Mouse (Mus musculus) MEL (cell line): ENCODE measurements around the gene Rab1a. TPM values are rescaled to one million over a fixed set of nuclear protein-coding genes. Genes with fewer than 3 reads are reported as not detected.

Experiments used
- DNase-seq: peaks from one replicate; pipeline ENCODE4 v3.0.0; 2011; ENCODE audit warnings: low read depth, low spot score
- H3K27ac ChIP-seq: 2 replicates; pipeline ENCODE4 v1.5.1; 2012; ENCODE audit warnings: low read depth, mild to moderate bottlenecking, control low read depth, low read length, moderate library complexity; ENCODE audit not compliant: control insufficient read depth
- H3K27me3 ChIP-seq, 2 experiments: fragments of 150-350 bp in 1 of 2; sonication (generic) in 1 of 2; 2 replicates each; pipeline ENCODE4 v1.6.1; 2012; ENCODE audit warnings: low read length in 2 of 2, mild to moderate bottlenecking in 2 of 2, improper control_type of control experiment in 1 of 2, moderate library complexity in 1 of 2; ENCODE audit not compliant: insufficient read depth in 2 of 2, control insufficient read depth in 1 of 2
- H3K36me3 ChIP-seq, 2 experiments: 2 replicates each; pipeline ENCODE4 v1.6.1; 2012 to 2014; ENCODE audit warnings: low read length in 2 of 2, improper control_type of control experiment in 1 of 2, inconsistent platforms in 1 of 2, mild to moderate bottlenecking in 1 of 2; ENCODE audit not compliant: insufficient read depth in 2 of 2, control insufficient read depth in 1 of 2
- H3K4me1 ChIP-seq, 2 experiments: fragments of 150-350 bp in 1 of 2; sonication (generic) in 1 of 2; 2 replicates each; pipeline ENCODE4 v1.6.1; 2012; ENCODE audit warnings: low read length in 2 of 2, improper control_type of control experiment in 1 of 2, mild to moderate bottlenecking in 1 of 2; ENCODE audit not compliant: insufficient read depth in 2 of 2, control insufficient read depth in 1 of 2
- H3K4me3 ChIP-seq, 2 experiments: fragments of 150-350 bp in 1 of 2; sonication (generic) in 1 of 2; 2 replicates each; pipeline ENCODE4 v1.5.1; 2012; ENCODE audit warnings: low read depth in 2 of 2, low read length in 2 of 2, mild to moderate bottlenecking in 2 of 2, moderate library complexity in 2 of 2, control low read depth in 1 of 2, improper control_type of control experiment in 1 of 2; ENCODE audit not compliant: control insufficient read depth in 1 of 2, insufficient read depth in 1 of 2
- H3K79me2 ChIP-seq: 2 replicates; pipeline ENCODE4 v1.6.1; 2012; ENCODE audit warnings: mild to moderate bottlenecking, low read length, moderate library complexity; ENCODE audit not compliant: control insufficient read depth, poor library complexity, insufficient read depth
- H3K9ac ChIP-seq: 2 replicates; pipeline ENCODE4 v1.6.1; 2012; ENCODE audit warnings: low read depth, mild to moderate bottlenecking, control low read depth, low read length, moderate library complexity; ENCODE audit not compliant: control insufficient read depth, poor library complexity, severe bottlenecking
- H3K9me3 ChIP-seq: fragments of 150-350 bp; sonication (generic); replicated peaks from 2 replicates; pipeline ENCODE4 v1.6.1; 2012; ENCODE audit warnings: mild to moderate bottlenecking, low read length, improper control_type of control experiment, moderate library complexity; ENCODE audit not compliant: insufficient read depth
- CHD1 ChIP-seq: IDR thresholded peaks from 2 replicates; pipeline ENCODE4 v1.6.1; 2012; ENCODE audit warnings: low read depth, mild to moderate bottlenecking, inconsistent platforms, low read length, improper control_type of control experiment
- CHD2 ChIP-seq: IDR thresholded peaks from 2 replicates; pipeline ENCODE4 v1.6.1; 2011; ENCODE audit warnings: low read length, improper control_type of control experiment
- E2F4 ChIP-seq: IDR thresholded peaks from 2 replicates; pipeline ENCODE4 v1.6.1; 2011; ENCODE audit warnings: low read depth, low read length, improper control_type of control experiment, borderline replicate concordance
- EP300 ChIP-seq, 2 experiments: IDR thresholded peaks; 2 replicates each; pipeline ENCODE4 v1.6.1; 2011; ENCODE audit warnings: improper control_type of control experiment in 2 of 2, low read length in 2 of 2, low read depth in 1 of 2, mild to moderate bottlenecking in 1 of 2
- ETS1 ChIP-seq: IDR thresholded peaks from 2 replicates; pipeline ENCODE4 v1.6.1; 2012; ENCODE audit warnings: low read depth, mild to moderate bottlenecking, inconsistent platforms, low read length, improper control_type of control experiment, moderate library complexity
- KAT2A ChIP-seq: conservative IDR thresholded peaks from 2 replicates; pipeline ENCODE4 v1.6.1; 2012; ENCODE audit warnings: low read depth, low read length, improper control_type of control experiment, inconsistent platforms
- MAX ChIP-seq: IDR thresholded peaks from 2 replicates; pipeline ENCODE4 v1.6.1; 2011; ENCODE audit warnings: low read length, improper control_type of control experiment
- MXI1 ChIP-seq: IDR thresholded peaks from 2 replicates; pipeline ENCODE4 v1.6.1; 2011; ENCODE audit warnings: mild to moderate bottlenecking, low read depth, low read length, improper control_type of control experiment
- MYC ChIP-seq: IDR thresholded peaks from 2 replicates; pipeline ENCODE4 v1.6.1; 2011; ENCODE audit warnings: low read depth, mild to moderate bottlenecking, low read length, improper control_type of control experiment, moderate library complexity
- NELFE ChIP-seq: IDR thresholded peaks from 2 replicates; pipeline ENCODE4 v1.6.1; 2011; ENCODE audit warnings: low read depth, low read length, improper control_type of control experiment
- POLR2A ChIP-seq, 2 experiments: IDR thresholded peaks; 2 replicates each; pipeline ENCODE4 v1.6.1; 2011 to 2012; ENCODE audit warnings: low read length in 2 of 2, mild to moderate bottlenecking in 2 of 2, control low read depth in 1 of 2, improper control_type of control experiment in 1 of 2, low read depth in 1 of 2, moderate library complexity in 1 of 2; ENCODE audit not compliant: control insufficient read depth in 1 of 2, insufficient read depth in 1 of 2, poor library complexity in 1 of 2
- TBP ChIP-seq: IDR thresholded peaks from 2 replicates; pipeline ENCODE4 v1.8.0; 2011; ENCODE audit warnings: low read depth, low read length, improper control_type of control experiment
- TCF12 ChIP-seq: IDR thresholded peaks from 2 replicates; pipeline ENCODE4 v1.6.1; 2014; ENCODE audit warnings: low read depth, mild to moderate bottlenecking, inconsistent platforms, low read length, improper control_type of control experiment, moderate library complexity
- USF1 ChIP-seq: IDR thresholded peaks from 2 replicates; pipeline ENCODE4 v1.6.1; 2014; ENCODE audit warnings: low read depth, mild to moderate bottlenecking, inconsistent platforms, low read length, improper control_type of control experiment, moderate library complexity
- ZMIZ1 ChIP-seq: IDR thresholded peaks from 2 replicates; pipeline ENCODE4 v1.6.1; 2012; ENCODE audit warnings: low read depth, mild to moderate bottlenecking, inconsistent platforms, low read length, improper control_type of control experiment, moderate library complexity
- polyA plus RNA-seq, 2 experiments: library from polyadenylated mRNA; stranded (reverse) in 1 of 2; unstranded in 1 of 2; fragments of >175 nt in 1 of 2; fragments of >200 nt in 1 of 2; gene quantifications; 2 replicates each; pipeline versions ENCODE4 v1.2.1 to v1.2.4; 2012; ENCODE audit warnings: low replicate concordance in 2 of 2, low read depth in 1 of 2; ENCODE audit not compliant: insufficient read length in 2 of 2, insufficient read depth in 1 of 2, missing spikeins in 1 of 2
- total RNA-seq: library from RNA; depleted of rRNA; stranded (reverse); fragments of 300-350 nt; gene quantifications from 2 replicates; pipeline ENCODE4 v1.2.3, GENCODE M21; 2012; rRNA removed

Rab1a gene
- total and polyA plus RNA-seq, 3 experiments = 79.5 to 336 (median 139) TPM

GRCm38 (mm10) chr11:20269885-20270284 lies 68.7 kb downstream of the Rab1a start:
- Histone ChIP-seq H3K36me3 (no peaks in the 10 kb centered on the region), H3K27me3 (peaks cover 0 to 2% of the 10 kb centered on the region in 2 experiments; a peak in 3 of 4 replicates), H3K4me1 (no peaks in the 10 kb centered on the region), H3K4me3 (no peak overlapping the region), H3K27ac (no peak overlapping the region), H3K9me3 (no peaks in the 10 kb centered on the region), H3K9ac (no peak overlapping the region), H3K79me2 (no peaks in the 10 kb centered on the region)
- DNase-seq = no peak
- TF ChIP-seq MXI1 (no peak), MAX (no peak), E2F4 (no peak), POLR2A (IDR thresholded peaks at IDR 0.05; ENCODE audit: control insufficient read depth in 1 of 2, insufficient read depth in 1 of 2, low read depth in 1 of 2, low read length in 2 of 2, poor library complexity in 1 of 2) (no peak)
- TF ChIP-seq, all 39 proteins: peak for 0

- no peak for TF ChIP-seq CHD1
- TF ChIP-seq MYC = no peak
- TF ChIP-seq TBP = no peak
- no peak for TF ChIP-seq TCF12
- TF ChIP-seq E2F4 = no peak
- no peak for TF ChIP-seq EP300 (IDR thresholded peaks at IDR 0.05; ENCODE audit: low read depth in 1 of 2, low read length in 2 of 2)
- TF ChIP-seq NELFE = no peak
- 0 out of 2 replicates have a peak, but pooled peaks have one; percentile 51 for TF ChIP-seq MAX
- TF ChIP-seq USF1 = peak; percentile 51; the same call in 1 of the 2 replicates
- no peak for TF ChIP-seq KAT2A
- TF ChIP-seq POLR2A (IDR thresholded peaks at IDR 0.05; ENCODE audit: control insufficient read depth in 1 of 2, insufficient read depth in 1 of 2, low read depth in 1 of 2, low read length in 2 of 2, poor library complexity in 1 of 2) = no peak
- TF ChIP-seq ZMIZ1 = no peak
- no peak for TF ChIP-seq CHD2
- no peak for TF ChIP-seq ETS1
- peaks cover 2 to 3% of the 10 kb centered on the region in 2 experiments; a peak in 3 of 4 replicates for H3K27me3 ChIP-seq
- no peaks in the 10 kb centered on the region for H3K4me1 ChIP-seq
- H3K9me3 ChIP-seq = no peaks in the 10 kb centered on the region
- no peak for DNase-seq
- H3K79me2 ChIP-seq = no peaks in the 10 kb centered on the region
- H3K9ac ChIP-seq = no peak overlapping the region
- no peaks in the 10 kb centered on the region; a peak in 1 of 4 replicates for H3K36me3 ChIP-seq
- no peak overlapping the region for H3K27ac ChIP-seq
- no peak overlapping the region for H3K4me3 ChIP-seq
Measured at GRCm38 (mm10) chr11:20275974-20276373, 74.7 kb downstream of the Rab1a start.

Other genes starting within 250 kb of the Rab1a start
- 160 and 170 TPM in 2 replicates for gene Actr2, start 88.5 kb upstream of the Rab1a start, total RNA-seq
- 100 to 1,000 TPM in 1 of 2 experiments, 10 to 100 TPM in 1; 40.0 to 172 TPM for gene Actr2, start 88.5 kb upstream of the Rab1a start, polyA plus RNA-seq
- 20.0 and 22.2 TPM in 2 replicates for gene Cep68, start 48.0 kb downstream of the Rab1a start, total RNA-seq
- gene Cep68, start 48.0 kb downstream of the Rab1a start, polyA plus RNA-seq = 10 to 100 TPM in 1 of 2 experiments, not detected in 1; 24.7 TPM
- 21.7 and 40.8 TPM in 2 replicates for gene Slc1a4, start 131.3 kb downstream of the Rab1a start, total RNA-seq
- gene Slc1a4, start 131.3 kb downstream of the Rab1a start, polyA plus RNA-seq = 10 to 100 TPM in 1 of 2 experiments, not detected in 1; 32.3 TPM